Mouse (Mus musculus) gastrocnemius, adult 2 months (tissue): ENCODE data around the gene Bbox1. TPM values are rescaled to one million over a fixed set of nuclear protein-coding genes. Genes with fewer than 3 reads are reported as not detected.

ENCODE experiments used
- DNase-seq: peaks from one replicate; pipeline ENCODE4 v3.0.0; 2022
- H3K27ac ChIP-seq: fragments of 200-600 bp; 2 replicates; pipeline ENCODE4 v1.8.1; 2022; ENCODE audit warnings: mild to moderate bottlenecking
- H3K4me3 ChIP-seq: fragments of 200-600 bp; 2 replicates; pipeline ENCODE4 v1.8.1; 2022; ENCODE audit warnings: mild to moderate bottlenecking, moderate library complexity
- CTCF ChIP-seq: fragments of 200-600 bp; IDR thresholded peaks from 2 replicates; pipeline ENCODE4 v1.8.1; 2022; ENCODE audit warnings: antibody characterized with exemption, mild to moderate bottlenecking, moderate library complexity
- intact Hi-C: fragments of 180-260 bp; cut with DNase I; formaldehyde crosslinking; loops from one replicate; pipeline ENCODE4 v1.15.1; 2025
- long read RNA-seq, 2 experiments: library from polyadenylated mRNA; stranded (forward); transcript quantifications; one replicate each; pipeline ENCODE4 v2.0.0; 2021
- total RNA-seq, 2 experiments: library from RNA; stranded (reverse); gene quantifications; 2 replicates each; pipeline ENCODE4 v1.2.3; 2021

Gene Bbox1
- under 1 TPM in 1 of 2 experiments, not detected in 1; 0.08 TPM for total RNA-seq
- long read RNA-seq, experiment 1 = 0 reads
- long read RNA-seq, experiment 2 = 0 reads

DNA sequence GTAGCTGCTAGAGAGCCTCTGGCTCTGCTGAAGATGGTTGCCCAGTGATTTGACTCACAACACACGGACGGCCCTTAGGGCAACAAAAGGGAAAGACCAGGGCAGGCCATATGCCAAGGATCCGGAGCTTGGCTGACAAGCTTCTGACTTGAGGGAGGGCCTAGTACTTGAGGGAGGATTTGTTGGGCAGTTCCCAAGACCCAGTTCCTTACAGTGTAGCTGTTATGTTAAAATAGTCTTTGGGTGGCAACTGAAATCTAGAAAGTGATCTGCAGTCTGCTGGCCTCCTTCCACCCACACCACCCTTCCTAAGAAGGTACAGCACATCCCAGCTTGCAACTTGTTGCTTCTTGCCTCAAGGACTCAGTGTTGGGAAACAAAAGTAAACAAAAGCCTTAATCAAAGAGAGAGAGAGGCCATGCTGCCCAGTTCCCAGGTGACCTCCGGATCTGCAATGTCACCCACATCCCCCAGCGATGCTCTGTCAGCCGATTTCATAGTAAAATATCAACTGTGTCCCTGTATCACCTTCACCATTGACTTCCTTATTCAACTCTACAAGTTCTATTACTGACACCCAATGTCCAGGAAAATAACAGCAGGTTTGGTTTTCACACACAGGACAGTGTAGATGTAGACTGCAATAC lies at the start of gene Bbox1:
TSS of gene Bbox1 (minus strand) at position 52 of the 647 bp plus-strand sequence.
- peak; percentile 64 for DNase-seq

DNA sequence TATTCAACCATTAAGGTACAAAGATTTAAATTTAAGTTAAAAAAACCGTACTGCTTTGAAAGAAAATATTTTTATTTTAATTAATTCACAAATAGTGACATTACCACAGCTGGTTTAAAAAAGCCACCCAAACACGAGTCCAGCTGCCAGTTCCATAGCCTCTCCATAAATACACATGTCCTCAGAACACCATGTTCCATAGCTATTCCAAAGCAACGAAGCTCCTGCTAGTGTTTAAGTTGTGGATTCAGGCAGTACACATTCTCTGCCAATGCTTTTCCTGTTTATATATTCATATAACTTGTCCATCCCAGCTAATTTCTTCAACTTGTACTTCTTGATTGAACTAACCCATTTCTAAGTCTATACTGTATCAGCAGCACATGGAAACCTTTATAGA lies 49.5 kb upstream of the Bbox1 start:
- Histone ChIP-seq H3K4me3 (no peak overlapping the region; the same call in 1 of the 2 replicates), H3K27ac (peak overlapping the region; percentile 93)
- no peak for TF ChIP-seq CTCF
- no peak for DNase-seq
- intact Hi-C loops = loop anchor here (5.0 to 10.0 kb wide), 4 partner anchors 47 to 459 kb away; no protein-coding TSS in a partner anchor

More for the DNA sequence above, at the start of gene Bbox1:
- H3K4me3 ChIP-seq = no peak within 1 kb of the TSS
- intact Hi-C loops = loop anchor here (5.0 kb wide), 1 partner anchor 48 kb away; the partner anchor contains the start of gene Fibin
- no peak for TF ChIP-seq CTCF
- peak within 1 kb of the TSS; percentile 12; the same call in 1 of the 2 replicates for H3K27ac ChIP-seq

DNA sequence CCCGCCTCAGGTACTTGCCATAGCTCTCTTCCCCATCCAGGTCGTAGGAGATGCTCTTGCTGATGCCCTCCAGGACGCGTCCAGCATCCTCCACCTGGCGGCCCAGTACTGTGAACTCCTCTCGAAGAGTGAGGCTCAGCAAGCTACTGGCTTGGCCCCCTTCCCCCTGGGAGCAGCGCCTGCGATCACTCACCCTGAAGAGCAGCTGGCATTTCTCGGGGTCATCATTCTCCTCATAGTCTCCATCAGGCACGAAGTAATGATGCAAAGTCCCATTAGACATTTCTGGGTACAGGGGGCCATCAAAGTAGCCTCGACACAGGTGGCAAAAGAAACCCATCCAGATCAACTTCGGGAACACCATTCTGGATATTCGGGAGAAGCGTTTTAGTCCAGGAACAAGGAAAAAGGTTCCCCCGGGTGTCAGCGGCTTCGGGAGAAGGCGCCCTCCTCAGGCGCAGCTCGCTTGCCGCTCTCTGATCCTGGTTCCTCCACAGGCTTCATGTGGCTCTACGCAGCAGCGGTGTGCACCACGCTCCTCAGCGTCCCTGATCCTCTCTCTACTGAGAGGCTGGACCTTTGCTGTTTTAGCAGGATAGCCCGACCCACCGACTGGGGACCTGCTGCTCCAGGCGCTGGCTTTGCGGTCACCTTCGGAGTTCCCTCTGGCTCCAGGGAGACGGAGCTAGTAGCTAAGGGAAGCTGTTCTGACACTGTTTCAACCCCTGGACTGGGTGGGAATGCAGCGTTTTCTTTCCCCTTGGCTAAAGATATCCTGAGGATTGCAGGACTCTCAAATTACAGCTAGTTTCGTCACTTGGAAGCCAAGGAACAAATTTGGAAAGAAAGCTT lies 48.3 kb upstream of the Bbox1 start, which contains the start of gene Fibin:
TSS of gene Fibin (minus strand) at position 752 of the 852 bp plus-strand sequence.
- H3K4me3 ChIP-seq = peak within 1 kb of the TSS; percentile 82
- peak; percentile 81 for DNase-seq
- intact Hi-C loops = loop anchor here (5.0 to 10.0 kb wide), 4 partner anchors 45 to 458 kb away; no protein-coding TSS in a partner anchor
- H3K27ac ChIP-seq = peak within 1 kb of the TSS; percentile 93
- TF ChIP-seq CTCF = peak; percentile 60

DNA sequence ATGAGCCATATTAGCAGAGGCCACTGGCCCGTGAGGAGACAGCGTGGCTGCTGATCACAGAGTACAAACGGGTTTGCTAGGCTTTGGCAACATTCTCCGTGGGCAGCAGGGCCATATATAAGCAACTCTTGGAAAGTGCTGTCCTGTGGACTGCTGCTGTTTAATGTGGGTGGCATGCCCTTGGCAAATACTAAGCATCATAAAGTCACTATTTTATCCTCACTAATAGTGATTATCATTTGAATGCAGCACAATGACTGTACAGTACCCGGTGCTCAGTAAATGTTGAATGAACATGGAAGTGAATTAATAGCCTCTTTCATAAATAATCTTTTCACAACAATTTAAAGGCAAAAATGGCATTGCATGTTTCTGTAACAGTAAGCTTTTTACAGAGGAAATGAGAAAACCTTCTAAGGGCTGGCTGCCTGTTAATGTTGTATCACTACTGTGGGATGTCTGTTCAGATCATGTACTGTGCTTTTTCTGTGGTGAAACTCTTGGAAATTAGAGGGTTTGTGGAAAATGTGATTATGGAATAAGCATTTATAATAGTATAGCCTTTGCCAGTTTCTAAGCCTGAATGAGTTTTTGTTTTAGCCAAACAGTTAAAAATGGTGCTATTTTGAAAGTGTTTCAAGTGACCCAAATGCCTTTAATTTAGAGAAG lies 39.1 kb upstream of the Bbox1 start:
- no peak for DNase-seq
- no peak for TF ChIP-seq CTCF
- intact Hi-C loops = no loop called here
- Histone ChIP-seq H3K4me3 (no peak overlapping the region), H3K27ac (no peak overlapping the region)

DNA sequence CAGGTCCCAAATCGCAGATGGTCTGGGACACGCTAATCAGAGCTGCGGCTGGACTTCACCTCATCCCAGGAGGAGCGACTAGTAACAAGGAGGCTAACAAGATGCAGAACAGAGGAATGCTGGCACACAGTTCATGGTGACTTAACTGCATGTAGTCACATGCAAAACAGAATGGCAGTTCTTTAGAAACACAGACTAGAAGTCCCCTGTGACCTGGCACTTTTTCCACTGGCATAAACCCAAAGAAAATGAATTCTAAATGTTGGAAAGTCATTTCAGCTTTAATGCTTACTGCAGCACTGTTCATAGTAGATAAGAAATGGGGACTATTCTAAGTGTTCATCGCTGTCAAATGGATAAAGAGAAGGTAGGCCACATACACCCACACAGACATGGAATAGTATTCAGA lies 37.5 kb upstream of the Bbox1 start:
- no peak for TF ChIP-seq CTCF
- H3K4me3 ChIP-seq = no peak overlapping the region
- DNase-seq = no peak
- H3K27ac ChIP-seq = no peak overlapping the region
- intact Hi-C loops = no loop called here

DNA sequence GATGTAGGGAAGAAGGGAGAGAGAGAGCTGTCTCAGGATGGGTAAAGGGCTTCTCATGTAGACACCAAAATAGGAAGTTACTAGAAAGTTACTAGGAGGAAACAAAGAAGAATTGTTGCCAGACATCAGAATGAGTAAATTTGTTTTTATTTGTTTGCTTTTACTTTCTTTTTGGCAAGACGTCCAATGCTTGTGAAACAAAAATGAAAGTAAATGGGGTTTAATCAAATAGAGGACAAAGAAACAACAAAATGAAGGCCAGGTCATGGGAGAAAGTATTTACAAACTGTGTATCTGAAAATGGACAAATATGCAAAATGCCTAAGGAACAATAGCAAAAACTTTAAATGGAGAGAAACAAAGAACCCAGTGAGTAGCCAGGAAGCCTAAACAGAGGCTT lies 37.0 kb upstream of the Bbox1 start:
- DNase-seq = no peak
- Histone ChIP-seq H3K27ac (no peak overlapping the region), H3K4me3 (no peak overlapping the region)
- TF ChIP-seq CTCF = no peak
- intact Hi-C loops = no loop called here

GRCm38 (mm10) chr2:110328953-110329352 lies 14.6 kb upstream of the Bbox1 start:
- no peak for DNase-seq
- TF ChIP-seq CTCF = no peak
- intact Hi-C loops = no loop called here
- no peak overlapping the region for H3K27ac ChIP-seq
- no peak overlapping the region for H3K4me3 ChIP-seq

GRCm38 (mm10) chr2:110319949-110320348 lies 5.6 kb upstream of the Bbox1 start:
- peak overlapping the region; percentile 46 for H3K27ac ChIP-seq
- DNase-seq = no peak

DNA sequence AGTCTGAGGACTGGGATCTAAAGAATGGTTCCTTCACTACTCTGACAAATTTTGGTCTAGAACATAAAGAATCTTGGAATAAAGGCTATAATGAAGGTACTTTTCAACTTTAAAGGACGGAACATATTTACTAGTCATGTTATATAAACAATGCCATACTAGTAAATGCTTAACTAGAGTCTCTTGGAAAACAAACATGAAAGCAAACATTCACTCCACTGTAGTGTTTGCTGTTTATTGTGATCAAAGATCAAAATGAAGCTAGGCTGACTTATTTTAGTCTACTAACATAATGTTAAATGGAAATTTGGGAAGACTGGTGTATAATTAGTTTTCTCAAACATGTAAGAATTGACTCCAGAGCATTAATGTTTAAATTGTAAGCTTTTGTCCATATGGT lies 4.9 kb upstream of the Bbox1 start:
- no peak overlapping the region for H3K4me3 ChIP-seq
- DNase-seq = no peak
- no peak overlapping the region for H3K27ac ChIP-seq
- intact Hi-C loops = loop anchor here (5.0 kb wide), 1 partner anchor 43 kb away; the partner anchor contains the start of gene Fibin
- no peak for TF ChIP-seq CTCF

More at GRCm38 (mm10) chr2:110319949-110320348, 5.6 kb upstream of the Bbox1 start:
- no peak overlapping the region for H3K4me3 ChIP-seq
- no peak for TF ChIP-seq CTCF
- intact Hi-C loops = loop anchor here (5.0 kb wide), 1 partner anchor 42 kb away; the partner anchor contains the start of gene Fibin

DNA sequence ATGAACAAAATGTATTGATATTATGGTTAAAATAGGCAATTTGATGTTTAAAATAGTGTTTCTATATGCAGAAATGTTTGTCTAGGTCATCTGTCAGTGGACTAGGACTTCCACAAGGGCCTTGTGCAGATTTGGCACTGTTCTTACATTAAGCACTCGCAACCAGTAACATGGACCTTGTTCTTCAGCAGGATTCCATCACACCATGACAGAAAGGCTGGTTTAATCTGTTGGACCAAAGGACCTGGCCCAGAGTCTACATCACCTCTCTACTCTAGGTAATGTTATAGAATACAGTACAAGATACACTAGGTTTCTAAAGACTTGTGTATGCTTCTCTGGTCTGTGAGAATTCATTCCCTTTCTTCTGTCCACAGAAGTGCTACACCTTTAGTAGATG lies 4.4 kb upstream of the Bbox1 start:
- TF ChIP-seq CTCF = no peak
- Histone ChIP-seq H3K27ac (no peak overlapping the region), H3K4me3 (no peak overlapping the region)
- intact Hi-C loops = loop anchor here (5.0 kb wide), 1 partner anchor 44 kb away; the partner anchor contains the start of gene Fibin
- DNase-seq = no peak

DNA sequence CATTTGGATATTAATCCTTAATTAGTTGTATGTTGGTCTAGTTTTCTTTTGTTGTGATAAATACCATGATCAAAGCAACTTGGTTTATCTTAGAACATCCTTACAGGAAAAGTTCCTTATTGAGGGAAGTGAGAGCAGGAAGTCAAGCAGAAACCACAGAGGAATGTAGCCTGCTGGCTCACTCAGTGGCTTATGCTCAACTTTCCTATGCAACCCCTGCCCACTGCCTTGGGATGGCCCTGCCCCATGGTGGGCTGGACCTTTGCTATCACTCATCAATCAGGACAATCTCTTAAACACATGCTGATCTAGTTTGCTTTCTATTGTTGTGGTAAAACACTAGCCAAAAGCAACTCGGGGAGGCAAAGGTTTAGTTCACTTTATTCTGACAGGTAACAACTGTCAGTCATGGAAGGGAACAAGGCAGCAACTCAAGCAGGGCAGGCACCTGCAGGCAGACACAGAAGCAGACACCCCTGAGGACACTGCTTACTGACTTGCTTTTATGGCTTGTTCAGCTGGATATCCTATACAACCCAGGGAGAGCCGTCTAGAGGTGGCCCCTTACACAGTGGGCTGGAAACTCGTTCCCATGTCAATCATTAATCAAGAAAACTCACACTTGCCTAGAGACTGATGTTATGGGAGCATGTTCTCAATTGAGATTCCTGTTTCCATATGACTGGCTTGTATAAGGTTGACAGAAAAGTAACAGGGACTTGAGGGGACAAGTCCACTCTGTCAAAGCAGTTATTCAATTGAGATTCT lies 1.9 kb upstream of the Bbox1 start:
- Histone ChIP-seq H3K27ac (no peak overlapping the region), H3K4me3 (no peak overlapping the region)
- intact Hi-C loops = loop anchor here (5.0 kb wide), 1 partner anchor 46 kb away; the partner anchor contains the start of gene Fibin
- DNase-seq = no peak
- TF ChIP-seq CTCF = no peak
